Mouse (Mus musculus) A20 (cell line): Measurements from ENCODE around the gene Gm45234.
"Not testable (repeated sequence)": the region's sequence is repeated elsewhere in the genome, so short reads cannot be mapped to it uniquely, and the experiment has no call there.

Source experiments
- DNase-seq: peaks from one replicate; pipeline ENCODE4 v3.0.0-alpha.2; 2011; ENCODE audit warnings: low read depth, low spot score

Gm45234 gene

DNA sequence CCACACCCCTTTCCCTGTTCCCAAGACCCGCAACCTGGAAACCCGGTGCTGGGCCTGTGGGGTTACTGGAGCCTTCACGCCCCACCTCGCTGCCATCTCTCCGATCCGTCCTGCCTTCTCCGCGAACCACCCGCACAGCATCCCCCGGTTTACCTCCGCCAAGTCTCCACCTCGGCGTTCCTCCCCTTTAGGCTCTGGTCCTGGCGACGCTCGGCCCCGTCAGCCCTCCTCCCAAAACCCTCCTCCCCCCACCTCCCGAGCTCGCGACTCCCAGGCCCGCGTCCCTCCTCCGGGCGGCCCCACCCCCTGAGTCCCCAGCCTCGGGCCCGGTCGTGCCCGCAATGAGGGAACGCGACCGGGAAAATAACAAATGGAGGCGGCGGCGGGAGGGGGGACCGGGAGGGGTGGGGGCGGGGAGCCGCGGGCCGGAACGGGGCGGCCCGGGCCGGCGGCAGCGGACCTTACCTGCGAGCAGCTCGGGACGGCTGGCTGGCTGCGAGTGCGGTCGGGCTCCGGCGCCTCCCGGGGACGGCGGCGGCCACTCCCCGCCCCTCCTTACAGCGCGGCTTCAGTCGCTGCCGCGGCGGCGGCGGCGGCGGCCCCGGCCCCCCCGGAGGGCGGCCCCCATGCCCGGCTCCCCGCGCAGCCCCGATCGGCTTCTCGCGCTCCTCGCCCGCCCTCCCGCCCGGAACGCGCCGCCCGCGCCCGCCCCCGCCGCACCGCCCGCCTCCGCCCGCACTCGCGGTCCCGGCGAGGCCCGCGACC is at the start of gene Gm45234, which contains the start of gene Atn1:
Gene Gm45234, minus strand, starts transcription at position 191 of the 765 bp plus-strand sequence.
Gene Atn1, minus strand, starts transcription at position 694 of the 765 bp plus-strand sequence.
- peak; percentile 64 for DNase-seq

GRCm38 (mm10) chr6:124804341-124804740 is 48.5 kb upstream of the Gm45234 start:
- no peak for DNase-seq

GRCm38 (mm10) chr6:124803691-124804090 is 47.9 kb upstream of the Gm45234 start:
- DNase-seq, result not testable (repeated sequence)

- no peak for DNase-seq
Measured at GRCm38 (mm10) chr6:124803061-124803460, 47.2 kb upstream of the Gm45234 start.

- DNase-seq, result not testable (repeated sequence)
Measured at GRCm38 (mm10) chr6:124802400-124802799, 46.6 kb upstream of the Gm45234 start.

DNA sequence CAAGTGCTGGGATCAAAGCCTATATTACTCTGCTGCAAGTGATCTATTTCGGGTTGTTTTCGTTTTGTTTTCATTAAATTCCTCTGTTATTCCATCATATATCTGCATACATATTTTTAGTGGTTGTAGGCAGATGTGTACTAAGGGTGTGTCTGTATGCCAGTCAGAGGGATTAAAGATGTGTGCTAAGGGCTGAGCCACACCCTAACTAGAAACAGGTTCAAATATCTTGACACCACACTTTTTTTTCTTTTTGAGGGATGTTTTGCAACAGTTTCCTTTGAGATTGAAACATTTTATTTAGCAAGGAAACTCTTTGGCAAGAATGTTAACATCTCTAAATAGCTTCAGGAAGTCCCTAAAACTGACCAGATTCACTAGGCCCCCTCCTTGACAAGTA is 40.4 kb upstream of the Gm45234 start:
- DNase-seq, result no peak

DNA sequence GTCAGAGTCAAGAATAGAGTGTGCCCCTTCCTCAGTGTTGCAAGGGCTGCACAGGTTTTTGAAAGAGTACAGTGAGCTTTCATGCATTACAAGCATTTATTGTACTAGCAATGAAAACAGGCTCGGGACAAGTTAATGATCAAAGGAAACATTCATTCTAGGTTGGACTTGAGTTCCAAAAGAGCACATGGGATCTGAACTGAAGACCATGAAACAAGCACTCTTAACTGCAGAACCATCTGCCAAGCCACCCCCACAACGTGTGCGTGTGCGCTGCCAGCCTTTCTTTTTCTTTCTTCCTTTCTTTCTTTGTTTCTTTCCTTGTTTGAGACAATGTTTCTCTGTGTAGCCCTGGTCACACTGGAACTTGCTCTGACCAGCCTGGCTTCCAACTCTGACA is 40.0 kb upstream of the Gm45234 start:
- DNase-seq, result no peak

- no peak for DNase-seq
Measured at GRCm38 (mm10) chr6:124791911-124792310, 36.1 kb upstream of the Gm45234 start.

DNA sequence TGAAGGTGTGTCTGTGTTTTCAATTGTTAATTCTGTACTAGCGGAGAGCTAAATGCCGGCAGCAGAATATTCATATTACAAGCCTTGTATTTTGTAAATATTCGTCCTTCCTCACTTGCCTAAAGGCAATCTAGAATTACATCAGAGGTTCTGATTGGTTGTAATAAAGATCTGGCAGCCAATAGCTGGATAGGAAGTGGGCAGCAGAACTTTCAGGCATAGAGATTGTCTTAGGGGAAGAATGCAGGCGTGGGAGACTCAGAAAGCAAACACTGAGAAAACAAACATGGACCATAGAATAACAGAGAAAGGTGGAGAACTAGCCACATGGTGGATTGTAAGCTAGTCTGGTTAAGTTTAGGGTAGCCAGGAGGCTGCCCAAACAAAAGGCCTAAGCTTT is 34.3 kb upstream of the Gm45234 start:
- no peak for DNase-seq

GRCm38 (mm10) chr6:124789519-124789918 is 33.7 kb upstream of the Gm45234 start:
- no peak for DNase-seq

GRCm38 (mm10) chr6:124787722-124788121 is 31.9 kb upstream of the Gm45234 start:
- no peak for DNase-seq

- no peak for DNase-seq
Measured at GRCm38 (mm10) chr6:124786756-124787420, 31.1 kb upstream of the Gm45234 start.

DNA sequence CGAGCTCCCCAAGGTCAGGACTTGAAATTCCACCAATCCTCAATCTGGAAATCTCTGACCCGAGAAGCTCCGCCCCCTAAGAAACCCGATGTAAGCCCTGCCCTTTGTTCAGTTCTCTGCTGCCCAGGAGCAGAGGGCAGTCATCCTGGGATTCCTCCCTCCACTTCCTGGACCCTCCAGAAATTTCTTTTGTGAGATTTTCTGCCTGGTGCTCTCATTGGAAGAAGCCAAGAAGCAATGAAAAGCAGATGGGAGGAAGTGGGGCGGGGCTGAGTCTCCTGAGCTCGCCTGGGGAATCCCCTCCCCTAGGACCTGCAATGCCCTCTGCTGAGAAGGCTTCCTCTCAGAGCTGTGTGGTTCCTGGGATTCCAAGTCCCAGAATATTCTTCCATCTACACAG is 26.6 kb upstream of the Gm45234 start:
- peak; percentile 76 for DNase-seq

DNA sequence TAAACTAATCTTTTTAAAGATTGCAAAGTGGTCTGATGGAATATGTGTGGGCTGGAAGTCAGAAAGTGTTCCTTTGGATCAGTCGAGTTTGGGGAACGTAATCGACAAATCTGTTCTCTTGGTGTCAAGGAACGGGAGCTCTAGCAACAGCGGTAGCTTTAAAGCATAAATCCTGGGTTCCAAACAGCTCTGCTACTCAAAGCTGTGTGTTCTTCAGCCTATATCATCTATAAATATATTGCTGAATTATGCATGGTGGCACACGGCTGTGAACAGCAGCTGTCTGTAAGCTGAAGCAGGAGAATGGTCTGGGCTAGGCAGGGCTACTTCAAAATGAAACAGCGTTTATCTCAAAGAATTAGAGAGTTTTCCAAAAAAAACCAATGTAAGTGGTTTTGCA is 25.1 kb upstream of the Gm45234 start:
- no peak for DNase-seq

- DNase-seq, result no peak
Measured at GRCm38 (mm10) chr6:124779984-124780416, 24.2 kb upstream of the Gm45234 start.

GRCm38 (mm10) chr6:124779222-124779983 is 23.6 kb upstream of the Gm45234 start, which contains the start of gene Lrrc23:
TSS of gene Lrrc23 (minus strand) at chr6:124779727.
- DNase-seq, result no peak

DNA sequence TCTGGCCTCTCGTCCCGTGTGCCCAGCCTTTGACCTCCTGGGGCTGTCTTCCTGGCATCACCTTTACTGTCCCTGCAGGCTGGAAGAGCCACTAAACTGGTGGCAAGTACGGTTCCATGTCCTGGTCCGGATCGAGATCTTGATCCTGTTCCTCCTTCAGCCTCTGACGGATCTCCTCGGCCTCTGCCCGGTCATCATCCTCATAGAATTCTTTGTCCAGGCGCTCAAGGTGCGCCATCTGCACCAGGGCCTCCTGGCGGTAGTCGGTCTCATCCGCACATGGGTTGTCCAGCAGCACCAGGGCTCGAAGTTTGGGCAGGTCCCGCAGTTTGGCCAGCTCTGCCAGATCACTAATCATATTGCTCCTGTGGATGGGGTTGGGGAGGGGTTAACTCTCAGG is 14.7 kb upstream of the Gm45234 start:
- no peak for DNase-seq

- DNase-seq, result peak; percentile 26
Measured at GRCm38 (mm10) chr6:124770013-124770412, 14.2 kb upstream of the Gm45234 start.

- peak; percentile 91 for DNase-seq
Measured at GRCm38 (mm10) chr6:124769101-124769765, 13.4 kb upstream of the Gm45234 start, which contains the start of gene Eno2. TSS of gene Eno2 (minus strand) at chr6:124769673.

DNA sequence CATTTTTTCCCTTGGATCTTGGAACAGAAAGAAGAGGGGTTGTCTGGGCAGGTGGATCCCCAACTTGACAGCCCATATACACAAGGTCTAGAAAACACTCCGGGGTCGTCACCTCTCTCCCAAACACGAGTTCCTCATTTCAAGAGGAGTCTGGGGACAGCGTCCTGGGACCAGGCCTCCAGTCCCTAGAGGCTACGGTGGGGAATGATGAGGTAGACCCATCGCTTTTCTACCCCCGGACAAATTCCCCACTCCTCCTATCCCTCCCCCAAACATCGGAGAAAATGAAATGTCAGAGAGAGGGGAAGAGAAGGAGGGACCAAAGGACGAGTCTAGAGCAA is 12.9 kb upstream of the Gm45234 start:
- no peak for DNase-seq

DNA sequence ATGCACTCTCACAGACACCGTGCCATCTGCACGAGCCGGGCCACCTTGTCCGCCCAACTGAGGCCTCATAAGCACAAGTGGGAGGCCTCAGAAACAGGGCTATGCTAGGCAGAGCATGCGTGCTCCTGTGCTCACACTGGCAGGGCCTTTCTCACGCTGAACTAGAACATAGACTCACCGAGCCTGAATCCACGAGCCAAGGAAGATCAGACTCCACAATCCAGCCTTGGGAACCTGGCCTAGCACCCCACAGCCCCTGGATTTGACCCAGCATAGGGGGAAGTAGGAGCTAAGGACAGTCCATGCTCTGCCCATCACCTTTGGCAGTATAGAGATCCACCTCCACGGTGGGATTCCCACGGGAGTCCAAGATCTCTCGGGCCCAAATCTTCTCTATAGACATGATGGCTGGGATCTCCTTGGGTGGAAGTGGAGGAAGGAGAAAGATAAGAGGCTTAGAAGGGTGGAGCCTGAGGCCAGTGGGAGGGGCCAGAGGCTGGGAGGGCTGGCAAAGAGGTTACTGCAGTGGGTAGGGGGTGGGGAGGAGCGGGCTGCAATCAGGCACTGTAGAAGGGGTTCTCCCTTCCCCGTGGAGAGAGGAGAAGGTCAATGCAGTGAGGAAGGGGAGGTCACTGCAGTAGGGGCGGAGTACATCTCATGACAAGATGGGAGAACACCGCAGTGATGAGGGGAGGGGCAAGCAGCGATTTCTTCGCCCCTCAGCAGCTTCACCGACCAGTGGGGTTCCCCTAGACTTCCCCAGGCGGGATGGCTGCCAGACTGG is 12.3 kb upstream of the Gm45234 start:
- DNase-seq, result peak; percentile 75
